Comparison of ENCODE assay signal across 24 mouse cellular contexts in the genomic region with DNA sequence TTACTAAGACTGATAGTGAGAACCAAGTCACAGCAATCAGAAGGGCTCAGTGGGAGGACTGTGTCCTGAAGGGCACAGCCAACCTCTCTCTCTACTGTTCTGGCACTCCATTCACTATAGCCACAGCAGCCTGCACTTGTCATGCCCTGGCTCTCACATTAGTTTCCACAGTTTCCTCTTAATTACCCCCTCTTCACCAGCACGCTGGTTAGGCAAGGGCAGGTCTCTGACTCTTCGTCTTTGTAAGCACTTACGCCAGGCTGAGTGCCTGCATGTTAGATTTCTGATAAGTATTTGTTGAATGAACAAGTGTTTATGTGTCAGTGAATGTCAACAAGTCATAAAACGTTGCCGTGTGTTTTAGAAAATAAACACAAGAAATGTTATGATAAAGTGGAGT.
DNase-seq lines count a peak whose midpoint lies in the region; ATAC-seq and TF ChIP-seq lines count a peak whose summit lies in the region.
"Had no signal": no experiment of that assay in that cellular context is flagged by ENCODE, and none has a peak within 500 bp of the region (broad histone marks: within the 10 kb centered on the region; RNA-seq: fewer than 3 reads in every experiment).

No protein-coding gene starts in this region.

- H3K4me2 ChIP-seq in forebrain, embryonic 15.5 days (replicated peaks) = no peak overlapping the region
- H3K4me2 ChIP-seq: embryonic facial prominence, embryonic 12.5 days; embryonic facial prominence, embryonic 15.5 days; heart, embryonic 12.5 days; heart, embryonic 15.5 days; hindbrain, embryonic 12.5 days; hindbrain, embryonic 15.5 days had no signal

- H3K27me3 ChIP-seq in forebrain, embryonic 15.5 days = no peaks in the 10 kb centered on the region
- H3K27me3 ChIP-seq: embryonic facial prominence, embryonic 15.5 days; hindbrain, embryonic 12.5 days; hindbrain, embryonic 15.5 days had no signal

- no peaks in the 10 kb centered on the region for H3K4me1 ChIP-seq in forebrain, embryonic 15.5 days

- H3K9me3 ChIP-seq in forebrain, embryonic 15.5 days = no peaks in the 10 kb centered on the region
- H3K9me3 ChIP-seq: embryonic facial prominence, embryonic 12.5 days; embryonic facial prominence, embryonic 15.5 days; heart, embryonic 12.5 days; heart, embryonic 15.5 days; hindbrain, embryonic 12.5 days; hindbrain, embryonic 15.5 days had no signal

- 56% methylated on average over 5 of the region's 5 CpGs for WGBS in forebrain, embryonic 15.5 days

- ATAC-seq in forebrain, embryonic 15.5 days (replicated peaks) = no peak
- ATAC-seq: activated CD4-positive, CD25-positive, alpha-beta regulatory T cell, adult 4 months; CD4-positive, CD25-positive, alpha-beta regulatory T cell, adult 4 months; forebrain, embryonic 14.5 days had no signal

- no peak overlapping the region for H3K4me3 ChIP-seq in forebrain, embryonic 15.5 days
- H3K4me3 ChIP-seq: embryonic facial prominence, embryonic 12.5 days; embryonic facial prominence, embryonic 15.5 days; heart, embryonic 12.5 days; heart, embryonic 15.5 days; hindbrain, embryonic 12.5 days; hindbrain, embryonic 15.5 days had no signal

- no peak for TF ChIP-seq POLR2A in brain, embryonic 14.5 days (IDR thresholded peaks at IDR 0.05; ENCODE audit: borderline replicate concordance, extremely low read depth, insufficient read depth, insufficient read length, poor library complexity, severe bottlenecking)

- DNase-seq in lung, adult 18-20 months = peak; percentile 29 to 46
- DNase-seq in lung, postnatal 10 days = no peak
- peak; percentile 13 for DNase-seq in MN1 (ENCODE audit: low spot score)
- peak; percentile 26 for DNase-seq in brain, embryonic 14.5 days (ENCODE audit: low read depth)
- DNase-seq in lung, postnatal 36 days = peak; percentile 35
- DNase-seq: adrenal gland, adult 8-10 months; adrenal gland, postnatal 36 days; cerebellum, adult 11 months; cerebellum, adult 2 months; cerebellum, adult 9-11 months; cerebellum, postnatal 25 days; gastrocnemius, postnatal 10 days; gastrocnemius, postnatal 36 days; heart, postnatal 14 days had no signal

- TF ChIP-seq CTCF in brain, embryonic 14.5 days (IDR thresholded peaks at IDR 0.05; ENCODE audit: borderline replicate concordance, extremely low read depth, insufficient read depth, insufficient read length) = no peak

- no peaks in the 10 kb centered on the region for H3K36me3 ChIP-seq in forebrain, embryonic 15.5 days
- H3K36me3 ChIP-seq: embryonic facial prominence, embryonic 12.5 days; embryonic facial prominence, embryonic 15.5 days; heart, embryonic 12.5 days; heart, embryonic 15.5 days; hindbrain, embryonic 12.5 days; hindbrain, embryonic 15.5 days had no signal

- H3K9ac ChIP-seq in forebrain, embryonic 15.5 days (replicated peaks) = no peak overlapping the region
- H3K9ac ChIP-seq: embryonic facial prominence, embryonic 12.5 days; embryonic facial prominence, embryonic 15.5 days; heart, embryonic 12.5 days; heart, embryonic 15.5 days; hindbrain, embryonic 12.5 days; hindbrain, embryonic 15.5 days had no signal

- no peak overlapping the region for H3K27ac ChIP-seq in forebrain, embryonic 15.5 days (replicated peaks)
- H3K27ac ChIP-seq: embryonic facial prominence, embryonic 12.5 days; embryonic facial prominence, embryonic 15.5 days; heart, embryonic 15.5 days; hindbrain, embryonic 12.5 days; hindbrain, embryonic 15.5 days had no signal
